Mouse (Mus musculus) MEL (cell line): Measurements from ENCODE around the gene Padi1. TPM values are rescaled to one million over a fixed set of nuclear protein-coding genes. Genes with fewer than 3 reads are reported as not detected.

ENCODE experiments used
- DNase-seq: peaks from one replicate; pipeline ENCODE4 v3.0.0; 2011; ENCODE audit warnings: low read depth, low spot score
- H3K27ac ChIP-seq: 2 replicates; pipeline ENCODE4 v1.5.1; 2012; ENCODE audit warnings: low read depth, mild to moderate bottlenecking, control low read depth, low read length, moderate library complexity; ENCODE audit not compliant: control insufficient read depth
- H3K27me3 ChIP-seq, 2 experiments: fragments of 150-350 bp in 1 of 2; sonication (generic) in 1 of 2; 2 replicates each; pipeline ENCODE4 v1.6.1; 2012; ENCODE audit warnings: low read length in 2 of 2, mild to moderate bottlenecking in 2 of 2, improper control_type of control experiment in 1 of 2, moderate library complexity in 1 of 2; ENCODE audit not compliant: insufficient read depth in 2 of 2, control insufficient read depth in 1 of 2
- H3K36me3 ChIP-seq, 2 experiments: 2 replicates each; pipeline ENCODE4 v1.6.1; 2012 to 2014; ENCODE audit warnings: low read length in 2 of 2, improper control_type of control experiment in 1 of 2, inconsistent platforms in 1 of 2, mild to moderate bottlenecking in 1 of 2; ENCODE audit not compliant: insufficient read depth in 2 of 2, control insufficient read depth in 1 of 2
- H3K4me1 ChIP-seq, 2 experiments: fragments of 150-350 bp in 1 of 2; sonication (generic) in 1 of 2; 2 replicates each; pipeline ENCODE4 v1.6.1; 2012; ENCODE audit warnings: low read length in 2 of 2, improper control_type of control experiment in 1 of 2, mild to moderate bottlenecking in 1 of 2; ENCODE audit not compliant: insufficient read depth in 2 of 2, control insufficient read depth in 1 of 2
- H3K4me3 ChIP-seq, 2 experiments: fragments of 150-350 bp in 1 of 2; sonication (generic) in 1 of 2; 2 replicates each; pipeline ENCODE4 v1.5.1; 2012; ENCODE audit warnings: low read depth in 2 of 2, low read length in 2 of 2, mild to moderate bottlenecking in 2 of 2, moderate library complexity in 2 of 2, control low read depth in 1 of 2, improper control_type of control experiment in 1 of 2; ENCODE audit not compliant: control insufficient read depth in 1 of 2, insufficient read depth in 1 of 2
- H3K79me2 ChIP-seq: 2 replicates; pipeline ENCODE4 v1.6.1; 2012; ENCODE audit warnings: mild to moderate bottlenecking, low read length, moderate library complexity; ENCODE audit not compliant: control insufficient read depth, poor library complexity, insufficient read depth
- H3K9ac ChIP-seq: 2 replicates; pipeline ENCODE4 v1.6.1; 2012; ENCODE audit warnings: low read depth, mild to moderate bottlenecking, control low read depth, low read length, moderate library complexity; ENCODE audit not compliant: control insufficient read depth, poor library complexity, severe bottlenecking
- H3K9me3 ChIP-seq: fragments of 150-350 bp; sonication (generic); replicated peaks from 2 replicates; pipeline ENCODE4 v1.6.1; 2012; ENCODE audit warnings: mild to moderate bottlenecking, low read length, improper control_type of control experiment, moderate library complexity; ENCODE audit not compliant: insufficient read depth
- CHD2 ChIP-seq: IDR thresholded peaks from 2 replicates; pipeline ENCODE4 v1.6.1; 2011; ENCODE audit warnings: low read length, improper control_type of control experiment
- CTCF ChIP-seq, 3 experiments: IDR thresholded peaks in 2 of 3; conservative IDR thresholded peaks in 1 of 3; 2 replicates each; pipeline ENCODE4 v1.5.1; 2011 to 2012; ENCODE audit warnings: low read length in 3 of 3, low read depth in 2 of 3, mild to moderate bottlenecking in 2 of 3, improper control_type of control experiment in 1 of 3, inconsistent platforms in 1 of 3, mixed read lengths in 1 of 3, moderate library complexity in 1 of 3; ENCODE audit not compliant: control insufficient read depth in 1 of 3, insufficient read depth in 1 of 3, poor library complexity in 1 of 3, severe bottlenecking in 1 of 3
- EP300 ChIP-seq, 2 experiments: IDR thresholded peaks; 2 replicates each; pipeline ENCODE4 v1.6.1; 2011; ENCODE audit warnings: improper control_type of control experiment in 2 of 2, low read length in 2 of 2, low read depth in 1 of 2, mild to moderate bottlenecking in 1 of 2
- GABPA ChIP-seq: IDR thresholded peaks from 2 replicates; pipeline ENCODE4 v1.6.1; 2012; ENCODE audit warnings: low read depth, mild to moderate bottlenecking, inconsistent platforms, low read length, improper control_type of control experiment, moderate library complexity
- GATA1 ChIP-seq: IDR thresholded peaks from 2 replicates; pipeline ENCODE4 v1.6.1; 2011; ENCODE audit warnings: low read depth, low read length, improper control_type of control experiment
- KAT2A ChIP-seq: conservative IDR thresholded peaks from 2 replicates; pipeline ENCODE4 v1.6.1; 2012; ENCODE audit warnings: low read depth, low read length, improper control_type of control experiment, inconsistent platforms
- MAX ChIP-seq: IDR thresholded peaks from 2 replicates; pipeline ENCODE4 v1.6.1; 2011; ENCODE audit warnings: low read length, improper control_type of control experiment
- MAZ ChIP-seq: IDR thresholded peaks from 2 replicates; pipeline ENCODE4 v1.6.1; 2012; ENCODE audit warnings: low read depth, mild to moderate bottlenecking, inconsistent platforms, low read length, improper control_type of control experiment
- POLR2AphosphoS2 ChIP-seq: IDR thresholded peaks from 2 replicates; pipeline ENCODE4 v1.6.1; 2011; ENCODE audit warnings: low read length, improper control_type of control experiment
- TAL1 ChIP-seq: IDR thresholded peaks from 2 replicates; pipeline ENCODE4 v1.6.1; 2012; ENCODE audit warnings: mild to moderate bottlenecking, inconsistent platforms, low read length, moderate library complexity, mixed read lengths
- TBP ChIP-seq: IDR thresholded peaks from 2 replicates; pipeline ENCODE4 v1.8.0; 2011; ENCODE audit warnings: low read depth, low read length, improper control_type of control experiment
- USF1 ChIP-seq: IDR thresholded peaks from 2 replicates; pipeline ENCODE4 v1.6.1; 2014; ENCODE audit warnings: low read depth, mild to moderate bottlenecking, inconsistent platforms, low read length, improper control_type of control experiment, moderate library complexity
- USF2 ChIP-seq, 2 experiments: IDR thresholded peaks; 2 replicates each; pipeline ENCODE4 v1.6.1; 2011 to 2012; ENCODE audit warnings: improper control_type of control experiment in 2 of 2, low read length in 2 of 2, borderline replicate concordance in 1 of 2, inconsistent platforms in 1 of 2, low read depth in 1 of 2, mild to moderate bottlenecking in 1 of 2; ENCODE audit not compliant: insufficient read depth in 1 of 2
- ZC3H11A ChIP-seq: IDR thresholded peaks from 2 replicates; pipeline ENCODE4 v1.6.1; 2012; ENCODE audit warnings: low read depth, mild to moderate bottlenecking, inconsistent platforms, low read length, improper control_type of control experiment
- ZKSCAN1 ChIP-seq: IDR thresholded peaks from 2 replicates; pipeline ENCODE4 v1.6.1; 2012; ENCODE audit warnings: low read depth, mild to moderate bottlenecking, inconsistent platforms, low read length, improper control_type of control experiment, moderate library complexity
- ZNF384 ChIP-seq: IDR thresholded peaks from 2 replicates; pipeline ENCODE4 v1.6.1; 2012; ENCODE audit warnings: low read depth, mild to moderate bottlenecking, inconsistent platforms, low read length, improper control_type of control experiment
- polyA plus RNA-seq, 2 experiments: library from polyadenylated mRNA; stranded (reverse) in 1 of 2; unstranded in 1 of 2; fragments of >175 nt in 1 of 2; fragments of >200 nt in 1 of 2; gene quantifications; 2 replicates each; pipeline versions ENCODE4 v1.2.1 to v1.2.4; 2012; ENCODE audit warnings: low replicate concordance in 2 of 2, low read depth in 1 of 2; ENCODE audit not compliant: insufficient read length in 2 of 2, insufficient read depth in 1 of 2, missing spikeins in 1 of 2
- total RNA-seq: library from RNA; depleted of rRNA; stranded (reverse); fragments of 300-350 nt; gene quantifications from 2 replicates; pipeline ENCODE4 v1.2.3, GENCODE M21; 2012

The Padi1 gene
- total and polyA plus RNA-seq, 3 experiments = 0.31 to 0.40 TPM; not detected in 1

DNA sequence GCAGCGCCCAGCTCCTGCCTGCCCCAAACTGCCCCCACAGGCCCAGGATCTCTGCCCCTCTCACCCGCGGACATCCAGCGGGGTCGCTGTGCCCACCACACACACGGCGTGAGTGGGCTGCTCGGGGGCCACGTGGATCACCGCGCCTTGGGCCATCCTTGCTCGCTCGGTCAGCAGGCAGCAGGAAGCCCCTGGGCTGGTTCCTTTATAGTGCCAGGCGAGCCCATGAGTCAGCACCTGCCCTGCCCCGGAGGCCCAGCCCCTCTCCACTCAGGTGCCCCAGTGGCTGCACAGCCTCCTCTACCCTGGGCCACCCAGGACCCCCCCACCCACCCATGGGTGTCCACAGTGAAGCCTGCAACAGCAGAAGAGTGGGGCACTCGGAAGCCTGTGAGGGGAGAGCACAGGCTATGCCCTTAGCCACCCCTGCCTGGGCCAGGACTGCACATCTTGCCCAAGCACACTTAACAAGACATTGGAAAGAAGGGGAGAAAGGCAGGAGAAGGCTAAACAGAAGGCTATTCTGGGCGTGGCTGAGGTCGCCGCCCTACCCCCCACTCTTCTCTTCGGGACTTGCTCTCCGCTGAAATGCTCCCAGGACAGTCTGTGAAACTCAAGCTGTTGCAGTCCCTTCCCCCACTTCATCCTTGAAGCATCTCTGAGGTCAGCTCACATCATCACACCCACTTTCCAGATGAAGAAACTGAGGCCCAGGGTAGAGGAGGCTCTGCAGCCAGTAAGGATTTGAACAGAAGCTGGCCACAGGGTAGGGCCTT is 71.4 kb downstream of the Padi1 start, which contains the start of gene Padi4:
Padi4 (minus strand) TSS at position 212 of the 776 bp plus-strand sequence.
- Histone ChIP-seq H3K9me3 (no peaks in the 10 kb centered on the region), H3K9ac (no peak within 1 kb of the TSS), H3K27me3 (no peaks in the 10 kb centered on the region), H3K4me3 (no peak within 1 kb of the TSS), H3K4me1 (peaks cover 0 to 4% of the 10 kb centered on the region in 2 experiments; a peak in 1 of 4 replicates), H3K27ac (no peak within 1 kb of the TSS), H3K79me2 (no peaks in the 10 kb centered on the region), H3K36me3 (no peaks in the 10 kb centered on the region)
- no peak for DNase-seq
- no peak for TF ChIP-seq GATA1
- no peak for TF ChIP-seq ZKSCAN1
- no peak for TF ChIP-seq USF2 (IDR thresholded peaks at IDR 0.05; ENCODE audit: borderline replicate concordance in 1 of 2, insufficient read depth in 1 of 2, low read depth in 1 of 2, low read length in 2 of 2)
- TF ChIP-seq MAZ = no peak
- TF ChIP-seq ZNF384 = no peak
- no peak for TF ChIP-seq GABPA
- no peak for TF ChIP-seq USF1
- no peak for TF ChIP-seq POLR2AphosphoS2
- TF ChIP-seq MAX = no peak
- TF ChIP-seq ZC3H11A = no peak
- TF ChIP-seq TAL1 = no peak
- TF ChIP-seq CTCF (IDR thresholded peaks at IDR 0.05 in 2 of 3, conservative IDR thresholded peaks at IDR 0.05 in 1 of 3; ENCODE audit: control insufficient read depth in 1 of 3, insufficient read depth in 1 of 3, low read depth in 2 of 3, low read length in 3 of 3, poor library complexity in 1 of 3, severe bottlenecking in 1 of 3) = no peak
- no peak for TF ChIP-seq CHD2

DNA sequence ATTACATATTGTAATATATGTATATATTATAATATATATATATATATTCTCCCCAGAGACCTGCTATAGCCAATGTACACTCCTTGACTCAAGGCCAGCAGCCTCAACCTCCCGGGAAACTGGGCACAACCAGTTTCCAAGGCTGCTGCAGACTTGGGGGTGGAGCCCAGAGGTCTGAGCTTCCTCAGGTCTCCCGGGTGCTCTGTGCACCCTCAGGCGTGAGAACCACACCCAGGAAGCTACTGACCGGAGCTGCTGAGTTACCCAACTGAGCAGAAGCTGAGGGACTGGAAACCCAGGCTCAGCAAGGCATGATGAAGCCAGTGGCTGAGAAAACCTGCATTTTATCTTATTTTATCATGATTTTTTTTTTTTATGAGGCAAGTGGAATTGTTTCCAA is 74.5 kb downstream of the Padi1 start:
- no peak overlapping the region for H3K27ac ChIP-seq
- TF ChIP-seq EP300 (IDR thresholded peaks at IDR 0.05; ENCODE audit: low read depth in 1 of 2, low read length in 2 of 2) (no peak), KAT2A (no peak), USF2 (IDR thresholded peaks at IDR 0.05; ENCODE audit: borderline replicate concordance in 1 of 2, insufficient read depth in 1 of 2, low read depth in 1 of 2, low read length in 2 of 2) (no peak), MAX (no peak), TBP (no peak)

More for the DNA sequence above, 74.5 kb downstream of the Padi1 start:
- no peaks in the 10 kb centered on the region for H3K27me3 ChIP-seq
- H3K4me3 ChIP-seq = no peak overlapping the region
- H3K9me3 ChIP-seq = no peaks in the 10 kb centered on the region
- no peaks in the 10 kb centered on the region for H3K79me2 ChIP-seq
- H3K9ac ChIP-seq = no peak overlapping the region
- H3K4me1 ChIP-seq = peaks cover 0 to 4% of the 10 kb centered on the region in 2 experiments; a peak in 1 of 4 replicates
- H3K36me3 ChIP-seq = no peaks in the 10 kb centered on the region
- no peak for DNase-seq
